Mouse (Mus musculus) CH12.LX (cell line): ENCODE measurements at regions not wholly inside any gene's neighbourhood (a gene's known extent, or its start where the extent isn't known, plus 50 kb on each side); places are given as distances from the start of the nearest gene placed in this dataset.

ENCODE experiments used
- CTCF ChIP-seq, 2 experiments: IDR thresholded peaks in 1 of 2; conservative IDR thresholded peaks in 1 of 2; 2 replicates each; pipeline ENCODE4 v1.5.1; 2011 to 2012; ENCODE audit warnings: low read depth in 2 of 2, low read length in 2 of 2, improper control_type of control experiment in 1 of 2, inconsistent platforms in 1 of 2, mild to moderate bottlenecking in 1 of 2, moderate library complexity in 1 of 2
- EP300 ChIP-seq: IDR thresholded peaks from 2 replicates; pipeline ENCODE4 v1.6.1; 2011; ENCODE audit warnings: low read length, improper control_type of control experiment
- GABPA ChIP-seq: IDR thresholded peaks from 2 replicates; pipeline ENCODE4 v1.6.1; 2012; ENCODE audit warnings: low read depth, low read length, improper control_type of control experiment, inconsistent platforms; ENCODE audit not compliant: insufficient replicate concordance
- HCFC1 ChIP-seq: IDR thresholded peaks from 2 replicates; pipeline ENCODE4 v1.6.1; 2012; ENCODE audit warnings: low read depth, mild to moderate bottlenecking, inconsistent platforms, low read length, improper control_type of control experiment
- MAFK ChIP-seq: IDR thresholded peaks from 2 replicates; pipeline ENCODE4 v1.6.1; 2011; ENCODE audit warnings: low read length, improper control_type of control experiment; ENCODE audit not compliant: insufficient replicate concordance
- MAZ ChIP-seq: IDR thresholded peaks from 2 replicates; pipeline ENCODE4 v1.6.1; 2012; ENCODE audit warnings: low read depth, mild to moderate bottlenecking, inconsistent platforms, low read length, improper control_type of control experiment, moderate library complexity
- POLR2A ChIP-seq: IDR thresholded peaks from 2 replicates; pipeline ENCODE4 v1.6.1; 2011; ENCODE audit warnings: low read depth, mild to moderate bottlenecking, improper control_type of control experiment, low read length
- USF1 ChIP-seq: IDR thresholded peaks from 2 replicates; pipeline ENCODE4 v1.6.1; 2014; ENCODE audit warnings: low read depth, mild to moderate bottlenecking, inconsistent platforms, low read length, improper control_type of control experiment
- ZKSCAN1 ChIP-seq: IDR thresholded peaks from 2 replicates; pipeline ENCODE4 v1.6.1; 2012; ENCODE audit warnings: low read depth, inconsistent platforms, low read length, improper control_type of control experiment, borderline replicate concordance
- ZNF384 ChIP-seq: IDR thresholded peaks from 2 replicates; pipeline ENCODE4 v1.6.1; 2012; ENCODE audit warnings: low read depth, low read length, improper control_type of control experiment, inconsistent platforms

- no peak for TF ChIP-seq USF1
- TF ChIP-seq POLR2A = no peak
- TF ChIP-seq HCFC1 = no peak
- TF ChIP-seq MAZ = no peak
- TF ChIP-seq GABPA = no peak
- no peak for TF ChIP-seq MAFK
- TF ChIP-seq CTCF (conservative IDR thresholded peaks at IDR 0.05 in 1 of 2, IDR thresholded peaks at IDR 0.05 in 1 of 2; ENCODE audit: low read depth in 2 of 2, low read length in 2 of 2) = no peak
- TF ChIP-seq EP300 = no peak
- no peak for TF ChIP-seq ZNF384
- no peak for TF ChIP-seq ZKSCAN1
Observed at GRCm38 (mm10) chr17:49172052-49172799, 240.0 kb downstream of the Lrfn2 start.
